Mouse (Mus musculus) duodenum, adult 2 months (tissue): ENCODE data around the gene 2210418O10Rik. TPM values are rescaled to one million over a fixed set of nuclear protein-coding genes. Genes with fewer than 3 reads are reported as not detected.

Experiments used
- polyA plus RNA-seq: library from polyadenylated mRNA; depleted of rRNA; stranded (reverse); fragments of >200 nt; gene quantifications from 2 replicates; pipeline ENCODE4 v1.2.3, GENCODE M21; 2012; ENCODE audit warnings: low replicate concordance; rRNA removed

Gene 2210418O10Rik
- polyA plus RNA-seq: 0.07 TPM in 1 of 2 replicates, not detected in the other

DNA sequence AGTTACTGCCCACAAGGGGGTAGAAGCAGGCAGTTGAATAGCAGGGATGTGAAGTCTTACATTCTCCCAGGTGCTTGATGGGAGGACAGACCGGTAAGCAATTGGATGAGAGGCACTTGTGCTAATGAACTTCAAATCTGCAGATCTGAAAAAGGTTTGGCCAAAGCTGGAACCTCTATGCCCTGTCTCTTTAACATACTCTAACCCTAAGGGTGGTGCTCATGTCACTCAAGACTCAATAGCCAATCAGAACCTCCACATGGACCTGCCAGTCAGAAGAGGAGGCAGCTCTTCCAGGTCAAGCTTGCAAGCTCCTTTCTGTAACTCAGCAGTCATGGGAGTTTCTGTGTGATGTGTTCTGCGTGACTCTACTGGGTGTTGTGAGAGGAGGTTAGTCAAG is at the start of gene 2210418O10Rik:
Gene 2210418O10Rik, plus strand, starts transcription at position 301 of the 400 bp plus-strand sequence.

Other genes starting within 250 kb of the 2210418O10Rik start
- not detected in 2 replicates for gene Gm2004, start 76.7 kb upstream of the 2210418O10Rik start, polyA plus RNA-seq
- not detected in 2 replicates for gene Gm11009, start 92.9 kb downstream of the 2210418O10Rik start, polyA plus RNA-seq
- gene Gm14435, start 197.0 kb downstream of the 2210418O10Rik start, polyA plus RNA-seq: not detected in 2 replicates